Mouse (Mus musculus): ENCODE data around the gene Rnf115. TPM values are rescaled to one million over a fixed set of nuclear protein-coding genes. Genes with fewer than 3 reads are reported as not detected.

The Rnf115 gene
- polyA plus RNA-seq (2014; fragmentation: Illumina TruSeq; extraction: RNeasy Lipid Tissue Mini Kit (QIAGEN cat#74804); ENCODE audit: low replicate concordance): 191 TPM

DNA sequence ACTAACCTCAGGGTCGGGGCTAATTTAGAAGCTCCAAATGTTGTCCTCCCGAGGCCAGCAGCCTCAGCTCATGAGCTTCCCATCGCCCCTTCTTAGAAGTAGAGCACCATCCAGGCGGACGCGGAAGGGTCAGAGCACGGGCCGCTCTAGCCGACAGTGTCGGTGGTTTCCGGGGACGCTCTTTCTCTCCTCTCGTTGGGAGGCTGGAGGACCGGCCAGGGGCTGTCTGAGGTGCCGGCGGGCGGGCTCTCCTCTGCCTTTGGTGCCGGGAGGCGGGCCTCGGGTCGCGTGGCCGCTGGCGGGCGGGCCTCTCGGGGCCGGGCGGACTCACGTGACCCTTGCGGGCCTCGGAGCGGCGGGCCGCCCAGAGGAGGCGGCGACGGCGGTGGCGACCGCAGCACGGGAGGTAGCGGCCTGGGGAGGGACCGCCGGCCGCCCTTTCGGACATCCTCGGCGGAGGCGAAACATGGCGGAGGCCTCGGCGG, at the start of gene Rnf115, which contains the start of gene Polr3c:
TSS of gene Rnf115 (plus strand) at position 322 of the 485 bp plus-strand sequence.
TSS of gene Polr3c (minus strand) at position 286 of the 485 bp plus-strand sequence.

DNA sequence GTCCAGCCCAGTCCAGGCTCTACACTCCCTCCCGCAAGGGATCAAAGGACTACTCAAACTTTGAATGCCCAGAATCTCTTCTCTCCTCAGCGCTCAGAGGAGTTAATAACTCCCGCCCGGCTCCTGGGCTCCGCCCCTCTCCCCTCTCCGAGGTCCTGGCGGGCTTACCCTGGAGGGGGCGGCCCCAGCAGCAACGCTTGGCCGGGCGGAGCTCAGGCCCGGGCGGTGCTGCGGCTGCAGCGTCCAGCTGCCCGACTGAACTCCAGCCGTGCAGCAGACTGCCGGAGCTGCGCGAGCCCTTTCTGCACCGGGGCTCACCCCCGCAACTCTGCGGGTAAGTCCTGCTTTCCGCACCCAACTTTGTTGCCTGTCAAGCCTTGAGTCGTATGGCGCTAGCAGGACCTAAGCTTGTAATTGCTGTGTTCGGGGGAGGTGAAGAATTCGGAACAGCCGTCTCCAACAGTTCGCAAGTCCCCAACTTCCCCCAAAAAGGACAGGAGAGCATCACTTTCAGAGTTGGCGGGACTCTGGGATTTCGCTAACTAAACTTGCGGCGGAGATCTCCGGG, 31.2 kb upstream of the Rnf115 start, which contains the start of gene Pias3:
TSS of gene Pias3 (plus strand) at position 187 of the 568 bp plus-strand sequence.

DNA sequence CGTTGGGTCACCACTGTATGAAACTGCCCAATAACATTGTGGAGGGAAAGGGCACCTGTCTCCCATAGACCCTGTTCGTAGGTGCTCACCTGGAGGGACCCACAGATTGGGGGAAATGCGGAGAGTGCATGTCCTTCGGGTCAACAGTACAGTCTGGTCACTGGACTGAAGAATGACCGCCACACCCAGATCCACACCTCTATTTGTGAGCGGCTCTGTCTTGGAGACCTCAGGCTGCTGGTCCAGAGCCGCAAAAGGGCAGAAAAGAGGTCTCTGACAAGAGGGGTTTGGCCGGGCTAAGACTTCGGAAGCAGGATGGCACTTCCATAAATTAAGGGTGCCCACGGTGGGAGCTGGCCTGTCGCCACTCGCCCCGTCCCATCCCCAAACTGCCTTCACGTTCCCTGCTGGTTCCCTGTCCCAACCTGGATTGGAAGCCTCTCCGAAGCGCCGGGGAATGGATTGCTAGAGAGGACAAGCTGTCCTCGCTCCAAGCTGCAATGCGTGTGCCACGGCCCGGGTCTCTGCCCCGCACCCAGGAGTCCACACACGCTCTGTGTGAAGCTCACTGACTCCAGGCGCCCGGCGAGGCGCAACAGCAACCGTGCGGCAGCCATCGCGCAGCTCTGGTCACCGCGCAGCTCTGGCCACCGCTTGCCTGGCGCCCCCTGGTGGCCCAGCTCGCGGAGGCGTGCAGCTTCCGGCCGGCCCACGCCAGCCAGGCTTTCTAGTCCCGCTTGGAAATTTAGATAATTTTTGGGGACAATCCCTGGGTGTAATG, 19.4 kb upstream of the Rnf115 start, which contains the start of gene Nudt17:
TSS of gene Nudt17 (minus strand) at position 660 of the 781 bp plus-strand sequence.

DNA sequence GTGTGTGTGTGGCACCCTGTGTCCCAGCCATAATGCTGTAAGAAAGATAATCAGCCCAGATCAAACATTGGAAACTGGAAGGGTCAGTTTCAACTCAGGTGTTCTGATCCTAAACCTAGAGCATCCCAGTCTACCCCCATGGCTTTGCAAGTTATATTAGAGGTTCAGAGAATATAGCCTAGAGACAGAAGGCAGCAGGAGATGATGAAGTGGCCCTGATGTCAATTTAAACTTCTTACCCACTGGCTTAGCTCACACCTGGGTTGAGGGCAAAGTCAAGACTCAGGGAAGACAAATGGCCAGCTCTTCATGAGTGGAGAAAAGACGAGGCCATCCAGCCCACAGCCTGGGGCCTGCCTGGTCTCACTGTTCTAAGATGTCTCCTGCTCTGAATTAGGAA, 101.5 kb downstream of the Rnf115 start, which contains the start of the genes Pdzk1 and Cd160:
TSS of gene Pdzk1 (plus strand) at position 301 of the 400 bp plus-strand sequence.
TSS of gene Cd160 (minus strand) at position 368 of the 400 bp plus-strand sequence.

Other genes starting within 250 kb of the Rnf115 start
- not detected for gene Hfe2, start 202.5 kb upstream of the Rnf115 start, polyA plus RNA-seq (2014; fragmentation: Illumina TruSeq; extraction: RNeasy Lipid Tissue Mini Kit (QIAGEN cat#74804); ENCODE audit: low replicate concordance)
- 165 TPM for gene Txnip, start 169.7 kb upstream of the Rnf115 start, polyA plus RNA-seq (2014; fragmentation: Illumina TruSeq; extraction: RNeasy Lipid Tissue Mini Kit (QIAGEN cat#74804); ENCODE audit: low replicate concordance)
- gene Gm16253, start 150.7 kb upstream of the Rnf115 start, polyA plus RNA-seq (2014; fragmentation: Illumina TruSeq; extraction: RNeasy Lipid Tissue Mini Kit (QIAGEN cat#74804); ENCODE audit: low replicate concordance): not detected
- gene Polr3gl, start 133.5 kb upstream of the Rnf115 start, polyA plus RNA-seq (2014; fragmentation: Illumina TruSeq; extraction: RNeasy Lipid Tissue Mini Kit (QIAGEN cat#74804); ENCODE audit: low replicate concordance): 36.4 TPM
- gene Ankrd34a, start 131.0 kb upstream of the Rnf115 start, polyA plus RNA-seq (2014; fragmentation: Illumina TruSeq; extraction: RNeasy Lipid Tissue Mini Kit (QIAGEN cat#74804); ENCODE audit: low replicate concordance): not detected
- 6.1 TPM for gene Lix1l, start 126.5 kb upstream of the Rnf115 start, polyA plus RNA-seq (2014; fragmentation: Illumina TruSeq; extraction: RNeasy Lipid Tissue Mini Kit (QIAGEN cat#74804); ENCODE audit: low replicate concordance)
- 26.9 TPM for gene Rbm8a, start 97.7 kb upstream of the Rnf115 start, polyA plus RNA-seq (2014; fragmentation: Illumina TruSeq; extraction: RNeasy Lipid Tissue Mini Kit (QIAGEN cat#74804); ENCODE audit: low replicate concordance)
- 12.0 TPM for gene Pex11b, start 92.3 kb upstream of the Rnf115 start, polyA plus RNA-seq (2014; fragmentation: Illumina TruSeq; extraction: RNeasy Lipid Tissue Mini Kit (QIAGEN cat#74804); ENCODE audit: low replicate concordance)
- gene Gm42957, start 92.2 kb upstream of the Rnf115 start, polyA plus RNA-seq (2014; fragmentation: Illumina TruSeq; extraction: RNeasy Lipid Tissue Mini Kit (QIAGEN cat#74804); ENCODE audit: low replicate concordance): not detected
- 0.15 TPM for gene Itga10, start 82.1 kb upstream of the Rnf115 start, polyA plus RNA-seq (2014; fragmentation: Illumina TruSeq; extraction: RNeasy Lipid Tissue Mini Kit (QIAGEN cat#74804); ENCODE audit: low replicate concordance)
- gene Ankrd35, start 57.5 kb upstream of the Rnf115 start, polyA plus RNA-seq (2014; fragmentation: Illumina TruSeq; extraction: RNeasy Lipid Tissue Mini Kit (QIAGEN cat#74804); ENCODE audit: low replicate concordance): 0.15 TPM
- gene Pias3, start 31.3 kb upstream of the Rnf115 start, polyA plus RNA-seq (2014; fragmentation: Illumina TruSeq; extraction: RNeasy Lipid Tissue Mini Kit (QIAGEN cat#74804); ENCODE audit: low replicate concordance): 1.9 TPM
- gene Nudt17, start 19.1 kb upstream of the Rnf115 start, polyA plus RNA-seq (2014; fragmentation: Illumina TruSeq; extraction: RNeasy Lipid Tissue Mini Kit (QIAGEN cat#74804); ENCODE audit: low replicate concordance): not detected
- gene Polr3c, start within 50 bp of the Rnf115 start, polyA plus RNA-seq (2014; fragmentation: Illumina TruSeq; extraction: RNeasy Lipid Tissue Mini Kit (QIAGEN cat#74804); ENCODE audit: low replicate concordance): 28.3 TPM
- 116 TPM for gene Pdzk1, start 101.6 kb downstream of the Rnf115 start, polyA plus RNA-seq (2014; fragmentation: Illumina TruSeq; extraction: RNeasy Lipid Tissue Mini Kit (QIAGEN cat#74804); ENCODE audit: low replicate concordance)
- gene Cd160, start 101.7 kb downstream of the Rnf115 start, polyA plus RNA-seq (2014; fragmentation: Illumina TruSeq; extraction: RNeasy Lipid Tissue Mini Kit (QIAGEN cat#74804); ENCODE audit: low replicate concordance): 3.3 TPM
- gene Gja5, start 177.0 kb downstream of the Rnf115 start, polyA plus RNA-seq (2014; fragmentation: Illumina TruSeq; extraction: RNeasy Lipid Tissue Mini Kit (QIAGEN cat#74804); ENCODE audit: low replicate concordance): 0.11 TPM
- 40.9 TPM for gene Gpr89, start 177.7 kb downstream of the Rnf115 start, polyA plus RNA-seq (2014; fragmentation: Illumina TruSeq; extraction: RNeasy Lipid Tissue Mini Kit (QIAGEN cat#74804); ENCODE audit: low replicate concordance)
- not detected for gene Gja8, start 198.4 kb downstream of the Rnf115 start, polyA plus RNA-seq (2014; fragmentation: Illumina TruSeq; extraction: RNeasy Lipid Tissue Mini Kit (QIAGEN cat#74804); ENCODE audit: low replicate concordance)

Measured in small intestine, adult 10 weeks (tissue).